Mouse (Mus musculus) liver, embryonic 14.5 days (tissue): ENCODE measurements at regions not wholly inside any gene's neighbourhood (a gene's known extent, or its start where the extent isn't known, plus 50 kb on each side); places are given as distances from the start of the nearest gene placed in this dataset.

Source experiments
- ATAC-seq: fragments of 200-750 bp; cut with Nextera tagmentation; 2 replicates; pipeline ENCODE4 v1.8.0; 2017; ENCODE audit warnings: moderate number of reproducible peaks, mild to moderate bottlenecking, moderate library complexity; ENCODE audit not compliant: insufficient read depth
- DNase-seq, 3 experiments: peaks; one replicate each; pipeline ENCODE4 v3.0.0-alpha.2; 2012 to 2013; ENCODE audit warnings: low read depth in 3 of 3, low spot score in 3 of 3
- H3K27ac ChIP-seq: fragments of 300-500 bp; sonication (generic); 2 replicates; pipeline ENCODE4 v1.5.1; 2014; ENCODE audit warnings: moderate library complexity, mild to moderate bottlenecking, control low read depth, inconsistent platforms
- H3K27me3 ChIP-seq: fragments of 300-500 bp; sonication (generic); 2 replicates; pipeline ENCODE4 v1.6.1; 2014; ENCODE audit warnings: mild to moderate bottlenecking, low read length, moderate library complexity; ENCODE audit not compliant: control insufficient read depth, insufficient read depth
- H3K36me3 ChIP-seq: fragments of 300-500 bp; sonication (generic); replicated peaks from 2 replicates; pipeline ENCODE4 v1.6.1; 2014; ENCODE audit warnings: low read depth; ENCODE audit not compliant: control insufficient read depth, insufficient read depth
- H3K4me1 ChIP-seq, 2 experiments: fragments of 200-500 bp in 1 of 2; fragments of 300-500 bp in 1 of 2; sonication (generic) in 1 of 2; replicated peaks; 2 replicates each; pipeline ENCODE4 v1.6.1; 2012 to 2014; ENCODE audit warnings: antibody characterized with exemption in 1 of 2, inconsistent platforms in 1 of 2, low read length in 1 of 2; ENCODE audit not compliant: control insufficient read depth in 2 of 2, insufficient read depth in 2 of 2
- H3K4me2 ChIP-seq: fragments of 300-500 bp; sonication (generic); 2 replicates; pipeline ENCODE4 v1.6.1; 2014; ENCODE audit warnings: low read depth, mild to moderate bottlenecking, control low read depth, moderate library complexity
- H3K4me3 ChIP-seq, 2 experiments: fragments of 200-500 bp in 1 of 2; fragments of 300-500 bp in 1 of 2; sonication (generic) in 1 of 2; 2 replicates each; pipeline ENCODE4 v1.5.1; 2012 to 2014; ENCODE audit warnings: low read depth in 2 of 2, low read length in 2 of 2, mild to moderate bottlenecking in 2 of 2, control low read depth in 1 of 2, inconsistent platforms in 1 of 2, moderate library complexity in 1 of 2; ENCODE audit not compliant: insufficient read depth in 1 of 2
- H3K9ac ChIP-seq: fragments of 300-500 bp; sonication (generic); replicated peaks from 2 replicates; pipeline ENCODE4 v1.6.1; 2014; ENCODE audit warnings: mild to moderate bottlenecking, control low read depth, moderate library complexity
- H3K9me3 ChIP-seq: fragments of 300-500 bp; sonication (generic); 2 replicates; pipeline ENCODE4 v1.6.1; 2016; ENCODE audit warnings: low read length, mixed read lengths; ENCODE audit not compliant: control insufficient read depth
- CTCF ChIP-seq: IDR thresholded peaks from 2 replicates; pipeline ENCODE4 v1.5.1; 2016; ENCODE audit warnings: antibody characterized with exemption, low read depth, control low read depth
- EP300 ChIP-seq: IDR thresholded peaks from 2 replicates; pipeline ENCODE4 v1.6.1; 2016; ENCODE audit warnings: antibody characterized with exemption, low read depth
- WGBS: fragments of 180-500 bp; shearing (Covaris S2); extraction: QIAGEN DNeasy Blood & Tissue Kit; methylation state at CpG from one replicate; pipeline ENCODE4 v1.1.7; 2014; ENCODE audit not compliant: insufficient replicate concordance; 5-methylcytosine and 5-hydroxymethylcytosine counted together

GRCm38 (mm10) chr9:11396829-11397228, 492.3 kb upstream of the Cntn5 start:
- no peaks in the 10 kb centered on the region for H3K9me3 ChIP-seq
- 48% methylated on average over 2 of the region's 2 CpGs for WGBS
- H3K4me2 ChIP-seq: no peak overlapping the region
- H3K27me3 ChIP-seq: no peaks in the 10 kb centered on the region
- H3K9ac ChIP-seq: no peak overlapping the region
- H3K27ac ChIP-seq: no peak overlapping the region
- no peak for DNase-seq
- no peak overlapping the region for H3K4me3 ChIP-seq
- no peak for ATAC-seq
- TF ChIP-seq EP300: no peak
- TF ChIP-seq CTCF: no peak
- no peaks in the 10 kb centered on the region for H3K4me1 ChIP-seq
- H3K36me3 ChIP-seq: no peaks in the 10 kb centered on the region

- WGBS: 39% methylated on average over 1 of the region's 1 CpGs
- Histone ChIP-seq H3K27ac (no peak overlapping the region), H3K9ac (no peak overlapping the region), H3K9me3 (no peaks in the 10 kb centered on the region), H3K36me3 (no peaks in the 10 kb centered on the region), H3K4me2 (no peak overlapping the region), H3K4me1 (no peaks in the 10 kb centered on the region), H3K4me3 (no peak overlapping the region), H3K27me3 (no peaks in the 10 kb centered on the region)
- ATAC-seq (no peak), DNase-seq (no peak)
- no peak for TF ChIP-seq EP300
- no peak for TF ChIP-seq CTCF
Observed at GRCm38 (mm10) chr9:11381648-11382075, 477.1 kb upstream of the Cntn5 start.

- Histone ChIP-seq H3K27me3 (no peaks in the 10 kb centered on the region), H3K36me3 (no peaks in the 10 kb centered on the region), H3K4me2 (no peak overlapping the region), H3K9me3 (no peaks in the 10 kb centered on the region), H3K4me3 (no peak overlapping the region), H3K27ac (no peak overlapping the region), H3K4me1 (no peaks in the 10 kb centered on the region), H3K9ac (no peak overlapping the region)
- TF ChIP-seq CTCF (no peak), EP300 (no peak)
- DNase-seq (no peak), ATAC-seq (no peak)
- WGBS: 54% methylated on average over 7 of the region's 7 CpGs
Observed at GRCm38 (mm10) chr9:11380531-11380930, 476.0 kb upstream of the Cntn5 start.

GRCm38 (mm10) chr9:11378046-11378445, 473.5 kb upstream of the Cntn5 start:
- Histone ChIP-seq H3K4me1 (no peaks in the 10 kb centered on the region), H3K36me3 (no peaks in the 10 kb centered on the region), H3K4me3 (no peak overlapping the region), H3K27ac (no peak overlapping the region), H3K9ac (no peak overlapping the region), H3K9me3 (no peaks in the 10 kb centered on the region), H3K27me3 (no peaks in the 10 kb centered on the region), H3K4me2 (no peak overlapping the region)
- WGBS: 49% methylated on average over 4 of the region's 4 CpGs
- no peak for ATAC-seq
- TF ChIP-seq CTCF: no peak
- no peak for DNase-seq

GRCm38 (mm10) chr9:11377586-11377985, 473.0 kb upstream of the Cntn5 start:
- H3K27ac ChIP-seq: no peak overlapping the region
- H3K4me3 ChIP-seq: no peak overlapping the region
- H3K9me3 ChIP-seq: no peaks in the 10 kb centered on the region
- WGBS: 44% methylated on average over 4 of the region's 4 CpGs
- ATAC-seq (no peak), DNase-seq (no peak)
- no peaks in the 10 kb centered on the region for H3K36me3 ChIP-seq
- no peaks in the 10 kb centered on the region for H3K4me1 ChIP-seq
- no peaks in the 10 kb centered on the region for H3K27me3 ChIP-seq
- no peak overlapping the region for H3K4me2 ChIP-seq
- no peak for TF ChIP-seq CTCF
- no peak for TF ChIP-seq EP300
- H3K9ac ChIP-seq: no peak overlapping the region

- no peaks in the 10 kb centered on the region for H3K36me3 ChIP-seq
- 64% methylated on average over 2 of the region's 2 CpGs for WGBS
- no peaks in the 10 kb centered on the region for H3K27me3 ChIP-seq
- no peak overlapping the region for H3K27ac ChIP-seq
- no peak overlapping the region for H3K9ac ChIP-seq
- no peak for DNase-seq
- ATAC-seq: no peak
- no peak for TF ChIP-seq CTCF
- TF ChIP-seq EP300: no peak
- no peak overlapping the region for H3K4me3 ChIP-seq
- H3K4me1 ChIP-seq: no peaks in the 10 kb centered on the region
- H3K9me3 ChIP-seq: no peaks in the 10 kb centered on the region
- no peak overlapping the region for H3K4me2 ChIP-seq
Observed at GRCm38 (mm10) chr9:11373294-11373903, 468.8 kb upstream of the Cntn5 start.
